Mouse (Mus musculus): ENCODE measurements around the gene Igfbp6.

The Igfbp6 gene

DNA sequence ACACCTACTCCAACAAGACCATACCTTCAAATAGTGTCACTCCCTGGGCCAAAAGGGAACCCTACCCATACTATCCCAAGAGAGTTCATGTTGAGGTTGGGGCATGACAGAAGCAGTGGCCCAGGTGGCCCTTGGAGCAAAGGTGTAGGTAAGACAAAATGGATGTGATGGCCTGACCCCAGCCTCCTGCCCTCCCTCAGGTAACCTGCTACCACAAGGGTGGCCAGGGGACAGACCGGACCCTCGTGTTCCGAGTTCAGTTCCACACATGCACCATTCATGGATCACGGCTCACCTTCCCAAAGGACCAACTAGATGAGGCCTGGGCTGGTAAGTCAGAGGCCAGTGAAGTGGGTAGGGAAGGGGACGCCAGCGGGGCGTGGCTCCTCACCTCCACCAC lies 33.9 kb upstream of the Igfbp6 start:
- no peak for DNase-seq

DNA sequence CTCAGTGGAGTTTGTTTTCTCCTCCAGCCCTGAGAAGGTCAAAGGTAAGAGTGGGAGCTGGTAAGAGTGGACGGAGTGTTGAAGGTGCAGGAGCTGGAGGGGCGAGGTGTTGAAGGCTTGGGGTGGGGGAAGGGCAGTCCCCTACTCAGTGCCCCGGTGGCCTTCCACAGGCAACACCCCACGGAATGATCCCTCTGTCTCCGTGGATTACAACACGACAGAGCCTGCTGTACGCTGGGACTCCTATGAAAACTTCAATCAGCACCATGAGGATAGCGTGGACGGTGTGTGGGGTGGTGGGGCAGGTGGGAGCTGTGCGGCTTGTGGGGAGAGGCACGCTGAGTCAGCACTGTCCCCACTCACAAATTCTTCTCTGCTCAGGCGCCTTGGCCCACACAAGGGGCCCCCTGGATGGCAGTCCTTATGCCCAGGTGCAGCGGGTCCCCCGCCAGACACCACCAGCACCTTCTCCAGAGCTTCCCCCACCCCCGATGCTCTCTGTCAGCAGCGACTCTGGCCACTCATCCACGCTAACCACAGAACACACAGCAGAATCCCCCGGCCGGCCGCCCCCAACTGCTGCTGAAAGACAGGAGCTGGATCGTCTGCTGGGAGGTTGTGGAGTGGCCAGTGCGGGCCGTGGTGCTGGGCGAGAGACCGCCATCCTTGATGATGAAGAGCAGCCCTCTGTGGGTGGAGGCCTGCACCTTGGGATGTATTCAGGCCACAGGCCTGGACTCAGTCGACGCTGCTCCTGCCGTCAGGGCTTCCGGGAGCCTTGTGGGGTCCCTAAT lies 33.3 kb upstream of the Igfbp6 start:
- no peak for DNase-seq

DNA sequence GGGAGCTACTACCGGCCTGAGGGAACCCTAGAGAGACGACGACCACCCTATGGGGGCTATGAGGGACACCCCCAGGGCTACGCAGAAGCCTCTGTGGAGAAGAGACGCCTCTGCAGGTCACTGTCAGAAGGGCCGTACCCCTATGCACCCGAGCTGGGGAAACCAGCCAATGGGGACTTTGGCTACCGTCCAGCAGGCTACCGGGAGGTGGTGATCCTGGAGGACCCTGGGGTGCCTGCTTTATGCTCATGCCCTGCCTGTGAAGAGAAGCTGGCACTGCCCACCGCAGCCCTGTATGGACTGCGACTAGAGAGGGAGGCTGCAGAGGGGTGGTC lies 32.7 kb upstream of the Igfbp6 start:
- peak in 1 of 2 experiments; percentile 43 for DNase-seq

DNA sequence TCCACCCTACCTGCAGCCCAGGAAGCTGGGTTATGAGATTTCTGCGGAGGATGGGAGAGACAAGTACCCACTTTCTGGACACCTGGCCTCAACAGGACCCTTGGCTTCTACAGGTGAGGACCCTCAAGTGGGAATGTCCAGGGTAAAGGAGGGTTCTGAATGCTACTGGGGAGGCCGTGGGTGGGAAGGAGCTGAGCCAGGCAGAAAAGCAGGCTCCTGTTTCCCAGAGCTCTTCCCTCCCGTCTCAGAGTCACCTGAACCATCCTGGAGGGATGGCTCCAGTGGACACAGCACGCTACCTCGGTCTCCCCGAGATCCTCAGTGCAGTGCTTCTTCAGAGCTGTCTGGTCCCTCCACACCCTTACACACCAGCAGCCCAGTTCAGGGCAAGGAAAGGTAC lies 32.0 kb upstream of the Igfbp6 start:
- DNase-seq: no peak

DNA sequence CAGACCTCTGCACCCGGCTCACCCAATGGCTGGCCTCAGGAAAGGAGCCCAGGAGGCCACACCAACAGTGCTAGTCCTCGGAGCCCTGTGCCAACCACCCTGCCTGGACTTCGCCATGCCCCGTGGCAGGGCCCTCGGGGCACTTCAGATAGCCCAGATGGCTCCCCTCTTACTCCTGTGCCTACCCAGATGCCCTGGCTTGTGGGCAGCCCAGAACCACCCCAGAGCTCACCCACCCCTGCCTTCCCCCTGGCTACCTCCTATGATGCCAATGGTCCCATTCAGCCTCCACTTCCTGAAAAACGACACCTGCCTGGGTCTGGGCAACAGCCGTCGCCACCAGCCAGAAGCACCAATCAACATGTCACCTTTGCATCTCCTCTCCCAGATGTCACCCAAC lies 31.3 kb upstream of the Igfbp6 start:
- no peak for DNase-seq

- DNase-seq: no peak
Observed at GRCm38 (mm10) chr15:102113674-102114073, 30.5 kb upstream of the Igfbp6 start.

DNA sequence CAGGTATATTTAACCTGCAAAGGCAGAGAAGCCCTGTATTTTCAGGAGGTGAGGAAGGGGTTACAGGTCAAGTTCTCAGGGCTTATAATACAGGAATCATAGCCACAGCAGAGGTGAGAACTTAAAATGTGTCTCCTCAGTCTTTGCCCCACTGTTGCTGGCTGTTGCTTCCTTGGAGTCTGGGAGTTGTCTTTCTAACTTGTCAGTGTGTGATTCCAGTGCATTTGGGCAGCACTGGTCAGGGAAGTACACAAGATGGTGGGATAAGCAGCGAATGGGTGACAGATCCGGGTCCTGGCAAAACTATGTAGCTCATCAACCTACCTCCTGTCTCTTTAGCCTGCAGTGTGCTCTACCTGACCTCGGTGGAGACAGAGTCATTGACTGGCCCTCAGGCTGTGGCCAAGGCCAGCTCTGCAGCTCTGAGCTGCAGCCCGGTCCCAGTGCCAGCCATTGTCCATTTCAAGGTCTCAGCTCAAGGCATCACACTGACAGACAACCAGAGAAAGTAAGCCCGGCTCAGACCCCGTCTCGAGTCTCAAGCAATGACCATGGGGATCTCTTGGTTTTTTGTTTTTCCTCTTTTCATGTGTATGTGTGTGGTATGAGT lies 29.4 kb upstream of the Igfbp6 start:
- DNase-seq: no peak

- DNase-seq: peak; percentile 54 to 56
Observed at GRCm38 (mm10) chr15:102115731-102116231, 28.4 kb upstream of the Igfbp6 start.

GRCm38 (mm10) chr15:102116753-102117415 lies 27.3 kb upstream of the Igfbp6 start:
- peak in 1 of 2 experiments; percentile 34 for DNase-seq

DNA sequence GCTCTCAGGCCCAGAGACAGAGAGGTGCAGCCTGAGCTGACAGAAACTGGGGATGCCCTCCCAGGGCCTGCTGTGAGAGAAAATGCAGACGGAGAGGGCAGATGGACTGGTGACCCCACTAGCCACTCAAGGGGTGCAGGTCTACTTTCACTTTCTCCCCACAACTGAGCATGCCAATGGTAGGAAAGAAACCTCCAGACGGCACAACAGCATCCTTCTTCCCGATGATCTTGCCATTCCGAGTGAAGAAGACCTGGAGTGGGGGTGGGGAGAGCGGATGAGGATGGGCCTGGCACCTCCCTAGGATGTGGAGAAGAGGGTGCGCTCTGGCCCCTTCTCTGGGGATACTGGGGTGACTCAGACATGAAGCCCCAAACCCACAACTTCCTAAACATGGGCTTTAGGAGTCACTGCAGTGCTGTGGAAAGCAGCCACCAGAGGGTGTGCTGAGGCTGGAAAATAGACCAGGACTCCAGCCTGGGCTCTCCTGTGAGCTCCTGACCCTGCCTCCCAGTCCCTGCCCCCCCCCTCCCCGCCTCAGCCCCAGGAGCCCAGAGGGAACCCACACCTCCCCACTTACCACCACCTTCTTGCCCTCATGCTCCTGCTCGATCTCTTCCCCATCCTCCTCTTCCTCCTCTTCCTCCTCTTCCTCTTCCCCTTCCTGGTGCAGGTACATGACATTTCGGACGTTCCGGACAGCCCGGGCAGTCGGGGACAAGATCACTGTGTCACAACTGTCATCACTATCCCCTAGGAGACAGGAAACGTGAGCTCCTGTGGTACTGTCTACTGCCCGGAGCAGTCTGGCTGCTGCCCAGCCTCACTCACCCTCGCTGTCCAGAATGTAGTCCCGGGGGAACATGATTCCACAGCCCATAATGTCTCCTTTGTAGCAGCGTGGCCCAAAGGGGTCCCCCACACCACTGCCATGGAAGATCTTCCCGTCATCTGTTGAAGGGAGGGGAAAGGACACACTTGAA lies 26.4 kb upstream of the Igfbp6 start:
- DNase-seq: peak; percentile 49 to 55

GRCm38 (mm10) chr15:102118591-102118990 lies 25.6 kb upstream of the Igfbp6 start:
- DNase-seq: no peak

DNA sequence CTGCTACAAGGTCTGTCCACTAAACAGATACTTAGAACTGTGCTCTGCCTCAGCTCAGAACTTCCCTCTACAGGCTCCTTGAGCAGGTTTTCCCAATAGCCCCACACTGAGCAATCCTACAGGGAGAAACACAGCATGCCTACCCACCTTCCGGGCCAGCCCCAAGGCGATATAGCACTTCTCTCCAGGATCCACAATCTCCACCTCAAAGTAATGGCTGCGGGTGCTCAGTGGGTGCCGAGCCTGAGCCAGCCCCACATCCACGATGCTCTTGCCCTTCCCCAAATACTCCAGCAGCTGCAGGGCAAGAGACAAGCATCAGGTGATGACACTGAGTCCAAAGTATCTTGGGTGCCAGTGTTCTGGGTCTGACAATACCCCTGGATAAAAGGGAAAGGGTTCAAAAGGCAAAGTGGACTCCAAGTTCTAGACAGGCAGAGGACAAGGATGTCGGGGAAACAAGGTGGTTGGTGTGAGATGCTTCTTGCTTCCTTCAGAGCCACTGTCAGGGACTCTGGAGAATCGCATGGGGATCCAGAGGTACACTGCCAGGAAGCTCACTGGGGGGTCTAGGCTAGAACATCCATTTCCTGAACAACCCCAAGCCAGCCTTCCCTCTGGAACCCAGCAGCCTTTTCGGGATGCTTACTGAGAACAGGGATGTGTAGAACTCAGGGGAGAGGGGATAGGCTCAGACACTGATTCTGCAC lies 24.9 kb upstream of the Igfbp6 start:
- peak in 1 of 2 experiments; percentile 36 for DNase-seq

DNA sequence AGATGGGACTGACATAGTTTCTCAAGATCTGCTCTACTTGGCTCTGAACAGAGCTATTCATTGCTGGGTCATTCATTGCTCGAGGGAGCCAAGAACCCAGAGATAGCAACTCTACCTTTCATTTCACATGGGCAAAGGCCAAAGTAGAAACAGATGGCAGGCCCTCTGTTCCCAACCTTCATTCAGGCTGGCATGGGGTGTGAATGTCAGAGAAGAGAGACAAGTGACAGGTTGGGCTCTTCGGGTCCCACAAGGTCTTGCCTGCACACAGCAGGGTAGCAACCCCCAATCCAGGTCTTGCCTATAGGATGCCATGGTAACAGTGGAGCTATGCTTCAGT lies 24.4 kb upstream of the Igfbp6 start:
- DNase-seq: peak; percentile 85 to 92

- DNase-seq: no peak
Observed at GRCm38 (mm10) chr15:102120530-102120929, 23.6 kb upstream of the Igfbp6 start.

GRCm38 (mm10) chr15:102126303-102126702 lies 17.9 kb upstream of the Igfbp6 start:
- peak; percentile 76 to 77 for DNase-seq

GRCm38 (mm10) chr15:102133314-102133713 lies 10.8 kb upstream of the Igfbp6 start:
- no peak for DNase-seq

DNA sequence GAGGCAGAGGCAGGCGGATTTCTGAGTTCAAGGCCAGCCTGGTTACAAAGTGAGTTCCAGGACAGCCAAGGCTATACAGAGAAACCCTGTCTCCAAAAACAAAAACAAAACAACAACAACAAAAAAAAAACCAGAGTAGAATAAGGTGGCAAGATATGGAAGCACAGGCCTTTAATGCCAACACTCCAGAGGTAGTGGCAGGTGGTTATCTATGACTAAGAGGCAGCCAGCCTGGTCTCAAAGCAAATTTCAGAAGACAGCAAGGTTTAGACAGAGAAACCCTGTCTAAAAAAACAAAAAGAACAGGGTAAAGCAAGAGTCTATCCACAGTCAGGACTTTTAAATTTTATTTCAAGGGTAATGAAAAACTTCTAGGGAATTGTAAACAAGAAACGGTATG lies 9.5 kb upstream of the Igfbp6 start:
- DNase-seq: no peak

DNA sequence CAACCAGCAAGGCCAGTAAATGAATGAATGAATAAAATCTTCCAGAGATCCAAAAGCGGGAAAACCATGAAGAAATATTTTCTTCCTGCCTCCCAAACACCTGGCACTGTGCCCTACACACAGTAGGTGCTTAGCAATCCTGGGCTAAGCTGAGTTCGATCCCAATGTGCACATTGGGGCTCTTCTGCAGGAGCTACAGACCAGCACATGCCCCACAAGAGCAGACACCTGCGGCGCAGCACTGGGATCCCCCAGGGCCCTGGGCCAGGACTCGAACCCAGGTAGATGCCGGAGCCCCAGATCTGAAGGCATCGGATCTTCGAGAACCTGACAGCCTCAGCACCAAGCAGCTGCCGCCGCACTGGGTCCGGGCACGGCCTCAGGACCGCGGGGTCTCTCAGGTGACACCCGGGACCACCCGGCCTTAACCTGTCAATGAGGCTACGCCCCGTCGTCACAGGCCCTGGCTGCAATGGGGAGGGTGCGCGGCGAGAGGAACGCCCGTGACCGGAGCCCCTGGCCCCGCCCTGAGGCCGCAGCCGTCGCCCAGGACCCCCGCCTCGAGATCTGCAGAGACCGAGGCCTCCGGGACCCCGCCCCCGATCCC lies 8.5 kb upstream of the Igfbp6 start:
- peak in 1 of 2 experiments; percentile 36 for DNase-seq

GRCm38 (mm10) chr15:102136129-102136758 lies 7.9 kb upstream of the Igfbp6 start, which contains the start of gene Spryd3:
Spryd3 (minus strand) TSS chr15:102136234.
- peak; percentile 96 to 99 for DNase-seq

GRCm38 (mm10) chr15:102141120-102141519 lies 3.0 kb upstream of the Igfbp6 start:
- no peak for DNase-seq

Data from cerebellum, adult 18-20 months (tissue).